Mouse (Mus musculus): ENCODE results near the gene Zfp146. TPM values are rescaled to one million over a fixed set of nuclear protein-coding genes. Genes with fewer than 3 reads are reported as not detected.
"Not testable (repeated sequence)": the region's sequence is repeated elsewhere in the genome, so short reads cannot be mapped to it uniquely, and the experiment has no call there.

Zfp146 gene
- polyA plus RNA-seq, 1 experiment, result not detected

DNA sequence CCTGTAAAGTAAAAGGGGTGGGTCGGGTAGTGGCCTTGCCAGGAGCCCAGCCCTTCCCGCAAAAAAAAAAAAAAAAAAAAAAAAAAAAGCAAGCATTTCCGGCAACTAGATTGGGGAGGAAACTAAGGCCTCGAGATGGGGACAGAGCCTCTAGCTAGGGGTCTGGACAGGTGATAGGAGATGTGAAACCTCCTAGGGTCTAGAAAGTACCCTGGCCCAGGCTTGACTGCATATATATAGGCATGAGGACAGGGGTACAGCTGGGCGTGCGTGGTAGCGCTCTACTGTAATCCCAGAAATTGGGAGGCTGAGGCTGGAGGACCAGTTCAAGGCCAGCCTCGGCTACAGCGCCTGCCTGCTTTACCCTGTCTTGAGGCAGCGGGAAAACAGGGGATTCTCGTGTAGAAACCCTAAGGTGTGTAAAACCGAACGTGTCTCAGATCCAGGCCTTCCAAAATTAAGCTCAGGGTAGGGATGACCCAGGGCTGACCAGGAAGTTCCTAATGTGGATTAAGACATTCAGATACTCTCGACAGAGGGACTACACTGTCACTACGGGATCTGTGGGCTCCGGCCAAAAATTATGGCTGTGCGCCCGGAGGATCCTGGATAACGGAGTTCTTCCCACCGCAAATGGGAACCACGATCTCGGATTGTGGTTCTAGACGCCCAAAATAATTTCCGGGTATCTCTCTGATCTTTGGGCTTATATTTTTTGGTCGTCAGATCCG is 24.7 kb upstream of the Zfp146 start:
- H3K4me1 ChIP-seq (ENCODE audit: control insufficient read depth, insufficient read depth, low read length), result peaks cover 7% of the 10 kb centered on the region
- peak overlapping the region; percentile 92 for H3K4me3 ChIP-seq (ENCODE audit: insufficient read depth, low read depth, low read length)
- H3K27ac ChIP-seq (ENCODE audit: insufficient read depth, low read depth, low read length), result peak overlapping the region; percentile 54
- under 1% methylated on average over 26 of the region's 26 CpGs for WGBS
- TF ChIP-seq POLR2A (IDR thresholded peaks at IDR 0.05; ENCODE audit: insufficient read depth, low read depth, low read length) (no peak), CTCF (IDR thresholded peaks at IDR 0.05; ENCODE audit: insufficient read depth, low read depth, low read length) (0 out of 2 replicates have a peak, but pooled peaks have one; percentile 2)

DNA sequence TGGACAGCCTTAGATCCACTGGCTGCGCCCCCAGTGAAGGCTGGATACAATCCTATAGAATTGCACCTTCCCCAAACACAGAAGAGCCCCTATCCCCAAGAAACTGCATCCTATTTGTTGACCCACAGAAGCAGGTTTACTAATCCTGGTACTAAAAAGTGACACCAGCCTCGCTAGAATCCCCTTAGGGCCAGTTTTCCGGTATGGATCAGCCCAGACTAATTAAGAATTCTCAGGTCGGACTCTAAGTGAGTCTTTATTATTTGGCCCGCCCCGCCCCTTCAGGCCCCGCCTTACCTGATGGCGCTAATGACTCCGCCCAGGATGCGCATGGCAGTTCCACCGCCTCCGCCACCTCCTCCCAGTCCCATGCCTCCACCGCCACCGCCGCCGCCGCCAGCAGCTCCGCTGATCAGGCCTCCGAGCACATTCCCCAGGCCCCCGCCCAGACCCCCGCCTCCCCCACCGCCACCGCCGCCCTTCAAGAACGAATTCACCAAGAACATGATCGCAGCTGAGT is 24.1 kb upstream of the Zfp146 start:
- WGBS, result 1% methylated on average over 26 of the region's 26 CpGs
- H3K4me3 ChIP-seq (ENCODE audit: insufficient read depth, low read depth, low read length), result peak overlapping the region; percentile 92
- H3K27ac ChIP-seq (ENCODE audit: insufficient read depth, low read depth, low read length), result no peak overlapping the region
- peaks cover 7% of the 10 kb centered on the region for H3K4me1 ChIP-seq (ENCODE audit: control insufficient read depth, insufficient read depth, low read length)
- TF ChIP-seq POLR2A (IDR thresholded peaks at IDR 0.05; ENCODE audit: insufficient read depth, low read depth, low read length) (no peak), CTCF (IDR thresholded peaks at IDR 0.05; ENCODE audit: insufficient read depth, low read depth, low read length) (no peak)

DNA sequence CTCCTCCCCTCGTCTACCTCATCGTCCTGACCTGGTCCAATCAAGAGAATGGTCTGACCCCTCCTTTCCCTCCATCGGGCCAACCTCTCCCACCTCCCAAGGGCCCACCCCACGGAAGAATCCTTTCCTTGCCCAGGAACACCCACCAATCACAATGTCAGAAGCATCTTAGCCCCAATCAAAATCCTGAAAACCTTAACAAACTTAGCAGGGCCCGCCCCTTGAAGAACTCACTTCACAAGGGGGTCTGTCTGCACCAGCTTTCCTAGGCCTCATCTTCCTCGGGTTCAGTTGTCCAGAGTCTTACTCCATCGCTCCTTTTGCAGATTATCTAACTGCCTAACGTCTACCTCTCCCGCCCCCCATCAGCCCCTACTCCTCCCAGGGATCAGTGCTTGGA is 23.5 kb upstream of the Zfp146 start:
- WGBS, result 42% methylated on average over 9 of the region's 9 CpGs
- TF ChIP-seq POLR2A (IDR thresholded peaks at IDR 0.05; ENCODE audit: insufficient read depth, low read depth, low read length) (no peak), CTCF (IDR thresholded peaks at IDR 0.05; ENCODE audit: insufficient read depth, low read depth, low read length) (no peak)
- Histone ChIP-seq H3K4me1 (ENCODE audit: control insufficient read depth, insufficient read depth, low read length) (peaks cover 7% of the 10 kb centered on the region), H3K27ac (ENCODE audit: insufficient read depth, low read depth, low read length) (no peak overlapping the region), H3K4me3 (ENCODE audit: insufficient read depth, low read depth, low read length) (no peak overlapping the region)

DNA sequence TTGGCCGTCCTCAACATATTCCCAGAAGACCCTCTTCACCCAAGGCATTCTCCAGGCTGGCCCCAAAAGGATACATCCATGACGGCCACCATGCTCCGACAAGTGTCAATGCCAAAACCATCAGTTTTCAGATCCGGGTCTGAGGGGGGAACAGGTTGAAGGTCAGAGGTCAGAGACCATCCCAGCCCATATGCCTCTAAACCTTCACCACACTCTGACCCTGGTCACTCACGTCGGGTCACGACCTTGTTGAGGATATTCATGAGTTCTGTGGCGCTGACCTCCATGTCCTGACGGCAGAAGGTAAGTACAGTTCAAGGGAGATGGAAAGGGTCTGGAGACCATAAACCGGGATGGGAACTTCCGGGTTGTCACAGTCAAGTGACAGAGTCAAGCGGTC is 22.5 kb upstream of the Zfp146 start:
- TF ChIP-seq POLR2A (IDR thresholded peaks at IDR 0.05; ENCODE audit: insufficient read depth, low read depth, low read length) (no peak), CTCF (IDR thresholded peaks at IDR 0.05; ENCODE audit: insufficient read depth, low read depth, low read length) (no peak)
- WGBS, result 90% methylated on average over 12 of the region's 12 CpGs
- no peak overlapping the region for H3K27ac ChIP-seq (ENCODE audit: insufficient read depth, low read depth, low read length)
- no peak overlapping the region for H3K4me3 ChIP-seq (ENCODE audit: insufficient read depth, low read depth, low read length)
- peaks cover 7% of the 10 kb centered on the region for H3K4me1 ChIP-seq (ENCODE audit: control insufficient read depth, insufficient read depth, low read length)

DNA sequence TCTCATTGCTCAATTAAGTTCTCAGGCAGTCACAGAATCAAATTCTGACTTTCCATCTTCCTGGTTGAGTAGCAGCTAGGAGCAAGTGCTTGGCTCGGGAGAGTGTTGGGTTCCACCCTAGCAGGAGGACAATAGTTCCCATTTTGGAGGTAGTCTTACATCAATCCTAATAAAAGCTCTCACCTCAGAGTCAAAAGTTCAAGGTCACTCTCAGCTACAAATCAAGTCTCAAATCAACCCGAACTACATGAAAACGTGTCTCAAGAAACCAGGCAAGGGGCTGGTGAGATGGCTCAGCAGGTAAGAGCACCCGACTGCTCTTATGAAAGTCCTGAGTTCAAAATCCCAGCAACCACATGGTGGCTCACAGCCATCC is 19.6 kb upstream of the Zfp146 start:
- Histone ChIP-seq H3K27ac (ENCODE audit: insufficient read depth, low read depth, low read length) (no peak overlapping the region), H3K4me3 (ENCODE audit: insufficient read depth, low read depth, low read length) (no peak overlapping the region), H3K4me1 (ENCODE audit: control insufficient read depth, insufficient read depth, low read length) (peaks cover 7% of the 10 kb centered on the region)
- 88% methylated on average over 4 of the region's 4 CpGs for WGBS
- TF ChIP-seq CTCF (IDR thresholded peaks at IDR 0.05; ENCODE audit: insufficient read depth, low read depth, low read length) (no peak), POLR2A (IDR thresholded peaks at IDR 0.05; ENCODE audit: insufficient read depth, low read depth, low read length) (no peak)

DNA sequence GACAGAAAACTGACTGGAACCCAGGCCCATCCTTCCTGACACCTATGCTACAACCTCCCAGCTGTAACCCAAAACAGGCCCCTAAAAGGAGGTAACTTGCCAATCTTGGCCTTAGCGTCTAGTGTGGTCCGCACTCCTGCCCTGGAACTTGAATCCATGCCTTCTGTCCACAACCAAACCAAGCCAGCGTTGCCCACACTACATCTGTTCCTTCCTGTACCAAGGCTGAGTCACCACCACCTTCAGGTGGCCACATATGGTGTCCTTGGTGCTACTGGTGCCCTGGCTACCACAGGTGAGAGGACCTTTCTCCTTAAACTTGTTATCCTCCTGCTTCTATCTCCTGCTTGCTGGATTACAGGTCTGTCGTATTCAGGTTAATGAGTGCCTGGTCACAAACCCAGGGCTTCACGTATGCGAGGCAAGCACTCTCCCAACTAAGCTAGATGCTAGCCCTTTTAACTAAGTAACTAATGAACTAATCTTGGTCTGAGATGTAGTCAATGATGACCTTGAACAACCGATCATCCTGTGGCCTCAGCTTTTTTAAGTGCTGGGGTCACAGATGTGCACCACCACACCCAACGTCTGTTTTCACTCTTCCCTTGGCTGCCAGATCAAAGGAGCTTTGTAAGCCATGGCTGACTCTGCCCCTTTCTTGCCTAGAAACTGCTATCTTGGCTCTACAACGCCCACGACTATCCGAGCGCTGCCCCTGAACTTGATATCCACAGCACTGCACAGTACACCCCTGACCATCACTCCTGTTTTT is 19.0 kb upstream of the Zfp146 start:
- TF ChIP-seq CTCF (IDR thresholded peaks at IDR 0.05; ENCODE audit: insufficient read depth, low read depth, low read length), result no peak
- no peak for TF ChIP-seq POLR2A (IDR thresholded peaks at IDR 0.05; ENCODE audit: insufficient read depth, low read depth, low read length)
- WGBS, result 82% methylated on average over 12 of the region's 12 CpGs
- Histone ChIP-seq H3K27ac (ENCODE audit: insufficient read depth, low read depth, low read length) (no peak overlapping the region), H3K4me1 (ENCODE audit: control insufficient read depth, insufficient read depth, low read length) (peaks cover 10% of the 10 kb centered on the region), H3K4me3 (ENCODE audit: insufficient read depth, low read depth, low read length) (no peak overlapping the region)

DNA sequence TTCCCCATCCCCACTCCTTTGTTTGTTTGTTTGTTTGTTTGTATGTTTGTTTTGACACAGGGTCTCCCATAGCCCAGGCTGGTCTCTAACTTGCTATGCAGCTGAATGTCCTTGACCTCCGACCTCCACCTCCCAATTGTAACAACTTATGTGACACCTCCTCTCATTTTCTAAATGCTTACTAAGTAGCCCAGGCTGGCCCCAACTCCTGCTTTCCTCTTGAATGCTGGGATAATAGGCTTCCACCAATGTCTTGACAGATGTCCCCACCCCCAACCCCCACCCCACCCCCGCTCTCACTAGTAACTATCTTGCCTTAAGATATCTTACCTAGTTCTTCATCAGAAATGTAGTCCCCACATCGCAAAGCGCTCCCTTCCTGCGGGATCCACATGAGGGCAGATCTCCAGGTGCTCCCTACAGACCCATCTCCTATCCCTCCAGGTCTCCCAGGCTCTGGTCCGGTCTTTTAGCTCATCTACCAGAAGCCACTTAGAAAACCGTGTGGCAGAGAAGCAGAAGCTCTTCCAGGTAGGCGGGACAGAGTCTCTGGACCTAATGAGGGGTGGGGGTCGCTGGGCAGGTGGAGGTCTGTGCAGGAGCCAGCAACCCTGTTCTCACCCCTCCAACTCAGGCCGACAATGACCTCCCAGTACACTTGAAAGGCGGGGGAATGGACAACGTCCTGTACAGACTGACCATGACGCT is 15.2 kb upstream of the Zfp146 start:
- 77% methylated on average over 13 of the region's 13 CpGs for WGBS
- Histone ChIP-seq H3K4me3 (ENCODE audit: insufficient read depth, low read depth, low read length) (no peak overlapping the region), H3K4me1 (ENCODE audit: control insufficient read depth, insufficient read depth, low read length) (peaks cover 3% of the 10 kb centered on the region; the same call in 1 of the 2 replicates), H3K27ac (ENCODE audit: insufficient read depth, low read depth, low read length) (no peak overlapping the region)
- TF ChIP-seq POLR2A (IDR thresholded peaks at IDR 0.05; ENCODE audit: insufficient read depth, low read depth, low read length) (no peak), CTCF (IDR thresholded peaks at IDR 0.05; ENCODE audit: insufficient read depth, low read depth, low read length) (no peak)

DNA sequence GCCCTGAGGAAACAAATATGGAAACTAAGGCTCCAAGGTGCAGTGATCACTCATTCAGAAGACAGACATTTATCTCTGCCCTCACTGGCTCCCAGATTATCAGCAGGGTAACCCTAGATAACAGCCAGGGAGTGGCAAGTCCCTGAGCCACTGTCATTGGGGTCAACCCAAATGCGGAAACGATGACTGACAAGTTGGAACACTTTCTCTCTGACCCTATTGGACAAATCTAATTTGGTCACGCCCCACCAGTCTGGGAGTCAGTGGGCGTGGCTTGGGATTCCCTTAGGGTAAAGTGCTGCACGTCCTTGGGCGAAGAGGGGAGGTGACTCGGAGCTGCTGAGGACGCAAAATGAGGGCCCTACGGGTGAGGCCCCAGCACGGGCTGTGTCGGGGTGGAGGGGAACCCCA is 14.3 kb upstream of the Zfp146 start, which contains the start of gene Cox7a1:
Gene Cox7a1 (plus strand): TSS at position 266 of the 411 bp plus-strand sequence.
- WGBS, result 27% methylated on average over 11 of the region's 11 CpGs
- TF ChIP-seq CTCF (IDR thresholded peaks at IDR 0.05; ENCODE audit: insufficient read depth, low read depth, low read length) (no peak), POLR2A (IDR thresholded peaks at IDR 0.05; ENCODE audit: insufficient read depth, low read depth, low read length) (no peak)
- no peak within 1 kb of the TSS for H3K4me3 ChIP-seq (ENCODE audit: insufficient read depth, low read depth, low read length)
- no peak within 1 kb of the TSS for H3K27ac ChIP-seq (ENCODE audit: insufficient read depth, low read depth, low read length)
- H3K4me1 ChIP-seq (ENCODE audit: control insufficient read depth, insufficient read depth, low read length), result peaks cover 3% of the 10 kb centered on the region; the same call in 1 of the 2 replicates

DNA sequence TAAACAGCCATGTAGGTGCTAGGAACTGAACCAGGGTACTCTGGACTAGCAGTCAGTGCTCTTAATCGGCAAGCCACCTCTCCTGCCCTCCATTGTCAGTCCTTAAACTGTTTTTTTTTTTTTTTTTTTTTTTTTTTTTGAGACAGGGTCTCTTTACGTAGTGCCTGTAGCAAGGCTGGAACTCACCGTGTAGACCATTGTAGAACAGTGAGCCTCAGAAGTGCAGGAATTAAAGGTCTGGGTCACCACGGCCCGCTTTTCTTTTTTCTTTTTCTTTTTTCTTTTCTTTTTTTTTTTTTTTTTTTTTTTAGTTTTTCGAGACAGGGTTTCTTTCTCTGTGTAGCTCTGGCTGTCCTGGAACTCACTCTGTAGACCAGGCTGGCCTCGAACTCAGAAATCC is 13.6 kb upstream of the Zfp146 start:
- not testable (repeated sequence) for H3K27ac ChIP-seq (ENCODE audit: insufficient read depth, low read depth, low read length); H3K4me3 ChIP-seq (ENCODE audit: insufficient read depth, low read depth, low read length); H3K4me1 ChIP-seq (ENCODE audit: control insufficient read depth, insufficient read depth, low read length)
- WGBS, result 75% methylated on average over 7 of the region's 7 CpGs

DNA sequence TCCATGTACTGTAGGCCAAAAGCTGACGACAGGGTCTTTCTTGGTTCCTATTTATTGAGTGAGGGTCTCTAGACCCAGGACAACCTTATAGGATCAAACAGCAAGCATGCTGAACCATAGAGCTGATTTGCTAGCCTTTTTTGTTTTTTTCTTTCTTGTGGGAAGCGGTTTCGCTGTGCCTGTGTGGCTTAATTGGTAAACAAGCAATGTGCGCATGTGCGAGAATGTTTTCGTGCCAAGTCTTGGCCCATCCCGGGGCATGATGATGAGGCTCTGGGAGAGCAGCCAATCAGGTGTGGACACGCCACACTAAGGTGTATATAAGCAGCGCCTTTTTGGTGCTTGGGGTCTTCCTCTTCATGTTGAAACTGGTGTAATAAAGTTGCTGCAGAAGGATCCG is 12.4 kb upstream of the Zfp146 start:
- H3K27ac ChIP-seq (ENCODE audit: insufficient read depth, low read depth, low read length); H3K4me3 ChIP-seq (ENCODE audit: insufficient read depth, low read depth, low read length); H3K4me1 ChIP-seq (ENCODE audit: control insufficient read depth, insufficient read depth, low read length): not testable (repeated sequence)
- WGBS, result 86% methylated on average over 10 of the region's 10 CpGs

Measured in olfactory bulb, adult 2 months (tissue).